Mouse (Mus musculus): ENCODE measurements at regions not wholly inside any gene's neighbourhood (a gene's known extent, or its start where the extent isn't known, plus 50 kb on each side); places are given as distances from the start of the nearest gene placed in this dataset.

DNA sequence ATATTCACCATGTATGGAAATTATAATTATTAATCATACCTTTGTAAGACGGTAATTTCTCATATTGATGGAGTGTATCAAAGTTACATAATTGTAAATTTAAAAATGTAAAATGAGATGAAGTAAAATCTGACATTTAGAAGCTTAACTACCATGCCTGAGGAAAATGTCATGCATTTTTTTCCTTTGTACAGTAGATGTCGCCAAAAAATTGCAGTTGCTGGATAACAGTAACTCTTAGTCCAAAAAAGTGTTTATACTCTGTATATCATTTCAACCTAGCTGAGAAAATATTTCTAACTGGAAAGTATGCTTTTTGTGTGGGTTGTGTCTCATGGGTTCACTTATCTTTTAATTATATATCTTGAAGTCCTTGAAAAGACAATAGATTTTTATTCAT lies 110.9 kb upstream of the Gprin3 start:
- TF ChIP-seq CTCF (IDR thresholded peaks at IDR 0.05) (no peak), EP300 (IDR thresholded peaks at IDR 0.05) (no peak)

Data from lung, postnatal 0 days (tissue).